Mouse (Mus musculus): Measurements from ENCODE around the gene Gmnn. TPM values are rescaled to one million over a fixed set of nuclear protein-coding genes. Genes with fewer than 3 reads are reported as not detected.

Gene Gmnn
- total and polyA plus RNA-seq, 3 experiments: 127 to 155 (median 129) TPM

DNA sequence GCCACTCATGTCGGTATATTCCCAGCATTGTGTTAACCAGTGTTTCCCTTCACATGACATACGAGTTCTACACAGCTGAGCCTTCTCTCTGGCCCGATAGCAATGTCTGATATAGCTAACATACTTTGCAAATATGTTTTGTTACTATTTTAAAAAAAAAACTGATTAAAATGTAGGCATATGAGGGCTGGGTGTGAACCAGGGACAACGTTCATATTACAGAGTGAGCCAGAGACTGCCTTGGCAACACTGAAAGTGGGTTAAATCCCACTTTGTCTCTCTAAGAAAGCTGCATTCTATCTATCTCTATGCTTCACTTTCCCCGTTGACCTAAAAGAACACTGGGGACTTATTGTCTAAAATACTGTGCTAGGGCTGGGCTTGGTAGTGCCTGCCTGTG lies 32.6 kb downstream of the Gmnn start:
- Histone ChIP-seq H3K9ac (ENCODE audit: control insufficient read depth, low read depth, low read length, poor library complexity, severe bottlenecking) (no peak overlapping the region), H3K27ac (ENCODE audit: control insufficient read depth, low read depth, low read length) (no peak overlapping the region), H3K4me3 (ENCODE audit: control insufficient read depth in 1 of 2, insufficient read depth in 1 of 2, low read depth in 2 of 2, low read length in 2 of 2) (no peak overlapping the region), H3K27me3 (ENCODE audit: control insufficient read depth in 1 of 2, insufficient read depth in 2 of 2, low read length in 2 of 2) (no peaks in the 10 kb centered on the region), H3K79me2 (ENCODE audit: control insufficient read depth, insufficient read depth, low read length, poor library complexity) (no peaks in the 10 kb centered on the region), H3K4me1 (ENCODE audit: control insufficient read depth in 1 of 2, insufficient read depth in 2 of 2, low read length in 2 of 2) (no peaks in the 10 kb centered on the region), H3K36me3 (ENCODE audit: control insufficient read depth in 1 of 2, insufficient read depth in 2 of 2, low read length in 2 of 2) (no peaks in the 10 kb centered on the region), H3K9me3 (replicated peaks; ENCODE audit: insufficient read depth, low read length) (no peaks in the 10 kb centered on the region)
- no peak for DNase-seq (ENCODE audit: low read depth, low spot score)
- TF ChIP-seq CTCF (IDR thresholded peaks at IDR 0.05 in 2 of 3, conservative IDR thresholded peaks at IDR 0.05 in 1 of 3; ENCODE audit: control insufficient read depth in 1 of 3, insufficient read depth in 1 of 3, low read depth in 2 of 3, low read length in 3 of 3, poor library complexity in 1 of 3, severe bottlenecking in 1 of 3): no peak

DNA sequence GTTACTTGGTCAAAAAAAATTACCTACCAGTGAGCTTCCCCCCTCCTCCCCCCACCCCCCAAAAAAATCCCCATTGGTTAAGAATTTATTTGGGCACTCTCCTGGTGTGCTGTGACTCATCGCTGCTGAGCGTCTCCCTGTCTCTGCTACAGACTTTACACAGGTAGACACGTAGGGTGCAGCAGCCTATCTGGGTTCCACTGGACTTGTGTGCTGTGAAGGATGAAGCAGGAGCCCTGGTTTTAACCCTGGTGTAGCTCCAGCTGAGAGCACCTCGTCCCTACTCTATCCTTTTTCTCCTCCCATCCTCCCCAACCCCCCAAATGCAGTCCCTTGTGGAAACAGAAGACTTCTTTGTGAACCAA lies 37.3 kb downstream of the Gmnn start:
- no peaks in the 10 kb centered on the region for H3K27me3 ChIP-seq (ENCODE audit: control insufficient read depth in 1 of 2, insufficient read depth in 2 of 2, low read length in 2 of 2)
- peaks cover 0 to 2% of the 10 kb centered on the region in 2 experiments; a peak in 1 of 4 replicates for H3K36me3 ChIP-seq (ENCODE audit: control insufficient read depth in 1 of 2, insufficient read depth in 2 of 2, low read length in 2 of 2)
- no peak for TF ChIP-seq TCF12 (IDR thresholded peaks at IDR 0.05; ENCODE audit: low read depth, low read length)
- no peak for TF ChIP-seq MYC (IDR thresholded peaks at IDR 0.05; ENCODE audit: low read depth, low read length)
- TF ChIP-seq USF1 (IDR thresholded peaks at IDR 0.05; ENCODE audit: low read depth, low read length): no peak
- TF ChIP-seq POLR2A (IDR thresholded peaks at IDR 0.05; ENCODE audit: control insufficient read depth in 1 of 2, insufficient read depth in 1 of 2, low read depth in 1 of 2, low read length in 2 of 2, poor library complexity in 1 of 2): no peak
- TF ChIP-seq KAT2A (conservative IDR thresholded peaks at IDR 0.05; ENCODE audit: low read depth, low read length): no peak
- no peak for TF ChIP-seq MAFK (IDR thresholded peaks at IDR 0.05; ENCODE audit: borderline replicate concordance, low read depth, low read length)
- no peak for TF ChIP-seq BHLHE40 (IDR thresholded peaks at IDR 0.05; ENCODE audit: borderline replicate concordance, low read depth, low read length)
- no peak for TF ChIP-seq NRF1 (IDR thresholded peaks at IDR 0.05; ENCODE audit: insufficient read depth, low read depth, low read length, poor library complexity, severe bottlenecking)
- no peak for TF ChIP-seq MEF2A (IDR thresholded peaks at IDR 0.05; ENCODE audit: extremely low read depth, insufficient replicate concordance, low read depth, low read length, poor library complexity, severe bottlenecking)
- no peak for TF ChIP-seq ZKSCAN1 (IDR thresholded peaks at IDR 0.05; ENCODE audit: low read depth, low read length)
- TF ChIP-seq CHD2 (IDR thresholded peaks at IDR 0.05; ENCODE audit: low read length): no peak
- TF ChIP-seq USF2 (IDR thresholded peaks at IDR 0.05; ENCODE audit: borderline replicate concordance in 1 of 2, insufficient read depth in 1 of 2, low read depth in 1 of 2, low read length in 2 of 2): no peak

More for the DNA sequence above, 37.3 kb downstream of the Gmnn start:
- Histone ChIP-seq H3K9ac (ENCODE audit: control insufficient read depth, low read depth, low read length, poor library complexity, severe bottlenecking) (no peak overlapping the region), H3K4me3 (ENCODE audit: control insufficient read depth in 1 of 2, insufficient read depth in 1 of 2, low read depth in 2 of 2, low read length in 2 of 2) (no peak overlapping the region), H3K79me2 (ENCODE audit: control insufficient read depth, insufficient read depth, low read length, poor library complexity) (no peaks in the 10 kb centered on the region), H3K27ac (ENCODE audit: control insufficient read depth, low read depth, low read length) (no peak overlapping the region), H3K9me3 (replicated peaks; ENCODE audit: insufficient read depth, low read length) (no peaks in the 10 kb centered on the region), H3K4me1 (ENCODE audit: control insufficient read depth in 1 of 2, insufficient read depth in 2 of 2, low read length in 2 of 2) (no peaks in the 10 kb centered on the region)
- DNase-seq (ENCODE audit: low read depth, low spot score): no peak
